Mouse (Mus musculus): Measurements from ENCODE around the gene Vangl1.

GRCm38 (mm10) chr3:102249401-102249991 lies 45.0 kb upstream of the Vangl1 start:
- TF ChIP-seq CTCF (IDR thresholded peaks at IDR 0.05) (peak; percentile 95), EP300 (IDR thresholded peaks at IDR 0.05) (no peak)
